Mouse (Mus musculus) hindbrain, embryonic 10.5 days (tissue): ENCODE measurements around the gene Actn3. TPM values are rescaled to one million over a fixed set of nuclear protein-coding genes. Genes with fewer than 3 reads are reported as not detected.
"Not testable (repeated sequence)": the region's sequence is repeated elsewhere in the genome, so short reads cannot be mapped to it uniquely, and the experiment has no call there.

Experiments
- DNase-seq: peaks from one replicate; pipeline ENCODE4 v3.0.0-alpha.2; 2017; ENCODE audit warnings: low spot score
- H3K27ac ChIP-seq: fragments of 300-500 bp; sonication (generic); 2 replicates; pipeline ENCODE4 v1.5.1; 2016; ENCODE audit warnings: mild to moderate bottlenecking, moderate library complexity
- H3K27me3 ChIP-seq: fragments of 300-500 bp; sonication (generic); 2 replicates; pipeline ENCODE4 v1.6.1; 2016; ENCODE audit warnings: mild to moderate bottlenecking; ENCODE audit not compliant: poor library complexity, insufficient read depth, severe bottlenecking
- H3K36me3 ChIP-seq: fragments of 300-500 bp; sonication (generic); 2 replicates; pipeline ENCODE4 v1.6.1; 2016; ENCODE audit warnings: mild to moderate bottlenecking, moderate library complexity
- H3K4me1 ChIP-seq: fragments of 300-500 bp; sonication (generic); replicated peaks from 2 replicates; pipeline ENCODE4 v1.6.1; 2016; ENCODE audit warnings: mild to moderate bottlenecking
- H3K4me3 ChIP-seq: fragments of 300-500 bp; sonication (generic); 2 replicates; pipeline ENCODE4 v1.5.1; 2016; ENCODE audit warnings: mild to moderate bottlenecking, moderate library complexity
- H3K9me3 ChIP-seq: fragments of 300-500 bp; sonication (generic); 2 replicates; pipeline ENCODE4 v1.6.1; 2016; ENCODE audit warnings: mild to moderate bottlenecking, moderate library complexity
- WGBS: fragments of 180-500 bp; shearing (Covaris S2); methylation state at CpG from one replicate; pipeline ENCODE4 v1.1.7; 2016; 5-methylcytosine and 5-hydroxymethylcytosine counted together
- polyA plus RNA-seq: library from polyadenylated mRNA; unstranded; fragments of >200 nt; fragmentation: Nextera tagmentation; extraction: Ambion mirVana; gene quantifications from 2 replicates; pipeline ENCODE4 v1.2.1, GENCODE M21; 2016

Actn3 gene
- polyA plus RNA-seq, 1 experiment from 2014 or later = 3.8 TPM

DNA sequence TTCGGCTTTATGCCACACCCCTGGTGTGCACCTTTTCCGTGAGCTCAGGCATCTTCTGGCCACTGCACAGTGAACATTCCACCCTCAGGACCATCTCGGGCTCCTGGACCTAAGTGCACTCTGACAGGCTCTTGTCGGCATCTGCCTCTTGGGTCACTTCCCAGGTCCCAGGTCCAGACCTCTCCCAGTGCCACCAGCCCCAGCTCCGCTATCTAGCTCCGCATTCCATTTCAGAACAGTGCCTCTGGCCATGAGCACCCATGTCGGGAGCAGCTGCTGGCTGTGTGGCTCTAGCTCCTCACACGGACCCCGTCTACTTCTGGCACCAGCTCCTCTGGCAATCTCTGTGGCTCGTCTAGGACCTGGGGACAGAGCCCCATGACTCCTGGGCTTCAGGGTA, 12.1 kb upstream of the Actn3 start:
- no peak overlapping the region for H3K27ac ChIP-seq
- H3K36me3 ChIP-seq = peaks cover 56% of the 10 kb centered on the region
- no peaks in the 10 kb centered on the region for H3K4me1 ChIP-seq
- no peaks in the 10 kb centered on the region for H3K27me3 ChIP-seq
- 88% methylated on average over 10 of the region's 10 CpGs for WGBS
- no peaks in the 10 kb centered on the region for H3K9me3 ChIP-seq
- H3K4me3 ChIP-seq = no peak overlapping the region
- no peak for DNase-seq

DNA sequence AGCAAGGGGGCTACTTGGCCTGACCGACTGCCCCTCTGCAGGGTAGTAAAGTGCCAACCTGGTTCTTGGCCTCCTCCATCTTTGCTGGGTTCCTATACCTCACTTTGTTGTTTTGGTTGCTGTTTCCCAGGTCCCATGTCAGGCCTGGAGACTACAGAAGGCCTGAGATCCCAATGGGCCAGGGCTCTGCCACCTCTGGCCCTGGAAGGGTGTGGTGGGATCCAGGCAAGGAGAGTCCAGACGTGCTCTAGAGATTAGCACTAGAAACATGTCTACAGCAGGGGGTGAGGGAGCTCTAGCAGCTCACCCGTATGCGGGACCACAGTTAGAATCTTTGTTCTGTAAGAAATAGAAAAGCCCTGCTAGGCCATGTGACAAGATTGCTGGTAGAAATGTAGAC, 6.3 kb upstream of the Actn3 start:
- Histone ChIP-seq H3K4me1 (peaks cover 14% of the 10 kb centered on the region), H3K27me3 (no peaks in the 10 kb centered on the region), H3K4me3 (no peak overlapping the region), H3K9me3 (no peaks in the 10 kb centered on the region), H3K36me3 (peaks cover 10% of the 10 kb centered on the region), H3K27ac (no peak overlapping the region)
- 85% methylated on average over 4 of the region's 4 CpGs for WGBS
- no peak for DNase-seq

DNA sequence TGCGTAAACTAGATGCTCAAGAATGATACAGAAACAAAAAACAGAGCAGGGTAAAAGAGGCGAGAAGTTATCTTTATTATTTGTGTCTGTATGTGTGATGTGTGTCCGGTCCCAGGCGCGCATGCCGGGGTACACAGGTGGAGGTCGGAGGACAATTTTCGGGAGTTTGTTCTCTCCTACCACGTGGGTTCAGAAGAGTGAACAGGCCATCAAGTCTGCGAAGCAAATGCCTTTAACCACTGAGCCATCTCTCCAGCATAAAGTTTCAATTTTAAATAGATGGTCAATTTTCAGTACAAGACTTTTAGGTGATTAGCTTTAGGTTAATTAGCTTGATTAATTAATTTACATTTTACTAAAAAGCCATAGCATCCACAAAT, 1.6 kb upstream of the Actn3 start:
- DNase-seq = no peak
- Histone ChIP-seq H3K4me3 (peak overlapping the region; percentile 95), H3K36me3 (peaks cover 9% of the 10 kb centered on the region), H3K9me3 (no peaks in the 10 kb centered on the region), H3K27me3 (peaks cover 12% of the 10 kb centered on the region), H3K4me1 (peaks cover 38% of the 10 kb centered on the region), H3K27ac (peak overlapping the region; percentile 88)
- WGBS = 71% methylated on average over 10 of the region's 10 CpGs

DNA sequence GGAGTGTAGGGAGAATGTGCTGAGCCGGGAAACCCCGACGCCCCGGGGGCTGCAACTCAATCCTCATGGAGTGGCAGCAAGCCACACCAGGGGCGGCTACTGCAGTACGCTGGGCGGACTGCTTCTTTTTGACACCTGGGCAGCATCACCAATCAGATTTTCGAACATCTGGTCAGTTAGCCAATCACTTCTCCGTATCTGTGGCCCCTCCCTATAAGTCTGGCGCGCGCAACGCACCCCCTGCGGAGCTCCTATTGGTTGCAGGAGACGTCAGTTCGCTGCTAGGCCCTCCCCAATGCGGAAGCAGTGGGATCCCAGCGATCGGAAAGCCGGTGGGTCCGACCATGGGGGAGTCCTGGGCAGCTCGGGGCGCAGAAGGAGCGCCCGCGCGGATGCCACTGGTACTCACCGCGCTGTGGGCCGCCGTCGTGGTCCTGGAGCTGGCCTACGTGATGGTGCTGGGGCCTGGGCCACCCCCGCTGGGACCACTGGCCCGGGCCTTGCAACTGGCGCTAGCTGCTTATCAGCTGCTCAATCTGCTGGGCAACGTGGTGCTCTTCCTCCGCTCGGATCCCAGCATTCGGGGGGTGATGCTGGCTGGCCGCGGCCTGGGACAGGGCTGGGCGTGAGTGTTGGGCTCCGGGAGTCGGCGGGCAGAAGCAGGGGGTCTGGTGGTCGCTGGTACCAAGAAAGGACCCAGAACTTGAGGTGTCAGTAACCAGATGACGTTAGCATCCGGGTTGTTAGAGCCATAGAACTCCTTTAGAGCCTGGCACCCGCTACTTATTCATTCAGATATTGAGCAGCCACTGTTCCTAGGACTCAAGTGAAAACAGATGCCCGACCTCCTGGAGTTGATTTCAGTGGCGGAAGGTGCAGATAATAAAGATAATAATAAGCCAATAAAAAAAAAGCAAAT, 955 bp upstream of the Actn3 start, which contains the start of gene Zdhhc24:
Gene Zdhhc24, plus strand, starts transcription at position 264 of the 919 bp plus-strand sequence.
- WGBS = 1% methylated on average over 52 of the region's 52 CpGs

DNA sequence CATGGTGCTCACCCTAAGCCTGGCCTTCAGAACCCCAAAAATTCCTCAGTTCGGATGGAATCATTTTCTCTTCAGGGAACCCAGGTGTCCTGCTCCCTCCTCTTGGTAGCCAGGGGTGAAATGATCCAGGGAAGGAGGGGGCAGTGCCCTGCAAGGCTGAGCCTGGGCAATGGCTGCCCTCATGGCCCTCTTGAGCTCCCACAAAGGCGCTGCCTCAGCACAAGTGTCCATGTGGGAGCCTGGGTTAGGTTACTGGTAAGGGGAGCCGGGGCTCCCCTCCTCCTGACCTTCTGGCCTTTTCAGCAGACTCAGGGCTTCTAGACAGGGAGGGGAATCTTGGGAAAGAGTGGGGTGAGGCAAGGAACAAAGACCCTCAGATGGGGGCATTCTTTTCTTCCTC, 954 bp downstream of the Actn3 start:
- Histone ChIP-seq H3K9me3 (no peaks in the 10 kb centered on the region), H3K4me3 (peak overlapping the region; percentile 95; the same call in 1 of the 2 replicates), H3K27ac (peak overlapping the region; percentile 88), H3K4me1 (peaks cover 38% of the 10 kb centered on the region), H3K36me3 (no peaks in the 10 kb centered on the region), H3K27me3 (peaks cover 12% of the 10 kb centered on the region)
- no peak for DNase-seq
- WGBS = 62% methylated on average over 3 of the region's 3 CpGs

More for the DNA sequence above, 955 bp upstream of the Actn3 start, which contains the start of gene Zdhhc24:
- Histone ChIP-seq H3K27me3 (peaks cover 12% of the 10 kb centered on the region), H3K4me1 (peaks cover 38% of the 10 kb centered on the region), H3K4me3 (peak within 1 kb of the TSS; percentile 95), H3K27ac (peak within 1 kb of the TSS; percentile 88), H3K36me3 (peaks cover 4% of the 10 kb centered on the region; the same call in 1 of the 2 replicates), H3K9me3 (no peaks in the 10 kb centered on the region)
- DNase-seq = peak; percentile 98

DNA sequence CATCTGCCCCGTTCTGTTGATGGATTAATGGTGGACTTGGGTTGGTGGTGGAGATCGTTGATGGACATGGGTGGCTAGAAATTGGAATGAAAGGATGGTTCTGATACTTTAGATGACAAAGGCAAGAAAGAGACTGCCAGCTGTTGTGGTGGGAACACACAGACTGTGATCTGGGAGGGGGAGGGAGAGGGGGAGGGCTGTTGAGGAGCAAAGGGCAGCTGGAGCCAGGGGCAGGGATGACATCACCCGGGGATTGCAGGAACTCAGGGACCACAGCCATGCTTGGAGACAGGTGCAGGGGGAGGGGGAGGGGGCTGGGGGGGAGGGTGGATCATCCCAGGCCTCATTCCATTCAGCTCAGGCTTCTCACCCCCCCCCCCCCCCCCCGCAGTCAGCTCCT, 1.5 kb downstream of the Actn3 start:
- WGBS = 73% methylated on average over 3 of the region's 4 CpGs
- Histone ChIP-seq H3K4me3 (no peak overlapping the region), H3K9me3 (no peaks in the 10 kb centered on the region), H3K27ac (no peak overlapping the region), H3K4me1 (peaks cover 38% of the 10 kb centered on the region), H3K36me3 (no peaks in the 10 kb centered on the region), H3K27me3 (peaks cover 12% of the 10 kb centered on the region)
- DNase-seq = no peak

DNA sequence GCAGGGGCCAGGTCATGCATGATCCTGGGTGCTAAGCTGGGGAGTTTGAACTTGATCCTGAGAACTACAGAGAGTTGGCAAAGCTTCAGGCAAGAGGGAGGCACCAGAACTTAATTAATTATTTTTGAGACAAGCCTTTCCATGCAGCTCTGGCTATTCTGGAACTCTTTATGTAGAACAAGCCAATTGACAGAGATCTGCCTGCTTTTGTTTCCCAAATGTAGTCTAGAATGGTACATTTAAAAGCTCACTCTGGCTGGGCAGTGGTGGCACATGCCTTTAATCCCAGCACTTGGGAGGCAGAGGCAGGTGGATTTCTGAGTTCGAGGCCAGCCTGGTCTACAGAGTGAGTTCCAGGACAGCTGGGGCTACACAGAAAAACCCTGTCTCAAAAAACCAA, 3.1 kb downstream of the Actn3 start:
- not testable (repeated sequence) for H3K9me3 ChIP-seq, H3K27ac ChIP-seq, DNase-seq, H3K4me3 ChIP-seq, H3K36me3 ChIP-seq
- Histone ChIP-seq H3K4me1 (peaks cover 34% of the 10 kb centered on the region), H3K27me3 (peaks cover 12% of the 10 kb centered on the region)
- WGBS = 84% methylated on average over 1 of the region's 1 CpGs

DNA sequence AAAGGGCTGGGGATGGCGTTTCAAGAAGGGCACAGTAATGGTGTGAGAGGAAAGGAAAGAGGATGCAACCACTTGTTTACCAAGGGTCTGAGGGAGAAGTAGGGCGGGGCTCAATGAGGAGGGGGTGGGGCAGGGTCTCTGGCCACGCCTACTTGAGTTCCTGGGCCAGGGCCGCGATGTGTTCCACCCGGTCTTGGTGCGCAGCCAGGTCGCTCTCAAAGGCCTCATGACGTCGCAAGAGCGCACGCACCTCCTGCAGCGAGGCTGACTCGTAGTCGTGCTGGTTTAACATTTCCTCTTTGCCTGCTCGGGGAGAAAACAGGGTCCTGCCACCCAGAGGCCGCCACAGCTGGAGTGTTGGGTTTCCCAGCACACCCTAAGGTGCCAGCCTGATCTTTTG, 12.6 kb downstream of the Actn3 start:
- WGBS = 8% methylated on average over 17 of the region's 17 CpGs
- Histone ChIP-seq H3K27ac (no peak overlapping the region), H3K36me3 (peaks cover 12% of the 10 kb centered on the region; the same call in 1 of the 2 replicates), H3K4me1 (peaks cover 13% of the 10 kb centered on the region), H3K9me3 (no peaks in the 10 kb centered on the region), H3K4me3 (peak overlapping the region; percentile 23; the same call in 1 of the 2 replicates), H3K27me3 (peaks cover 16% of the 10 kb centered on the region)
- no peak for DNase-seq

DNA sequence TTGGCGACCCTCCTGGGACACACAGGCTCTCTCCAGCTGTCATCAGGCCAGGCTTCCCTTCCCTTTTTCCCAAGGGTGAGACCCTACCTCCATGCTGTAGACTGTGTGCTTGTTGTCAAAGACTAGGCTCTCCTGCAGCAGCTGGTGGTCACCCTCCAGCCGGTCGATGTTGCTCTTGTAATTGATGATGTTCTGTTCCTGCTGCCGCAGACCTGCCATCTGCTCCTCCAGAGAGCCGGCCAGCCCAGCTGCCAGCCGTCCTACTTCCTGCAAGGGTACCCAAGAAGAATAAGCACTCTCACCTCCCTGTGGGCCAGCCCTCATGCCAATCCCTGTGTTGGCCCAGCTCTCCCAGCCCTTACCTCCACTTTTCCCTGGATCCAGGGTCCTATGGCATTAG, 14.7 kb downstream of the Actn3 start:
- no peak overlapping the region for H3K27ac ChIP-seq
- no peak overlapping the region for H3K4me3 ChIP-seq
- H3K4me1 ChIP-seq = peaks cover 12% of the 10 kb centered on the region
- DNase-seq = peak; percentile 20
- H3K27me3 ChIP-seq = peaks cover 16% of the 10 kb centered on the region
- peaks cover 22% of the 10 kb centered on the region for H3K36me3 ChIP-seq
- 71% methylated on average over 6 of the region's 6 CpGs for WGBS
- no peaks in the 10 kb centered on the region for H3K9me3 ChIP-seq

DNA sequence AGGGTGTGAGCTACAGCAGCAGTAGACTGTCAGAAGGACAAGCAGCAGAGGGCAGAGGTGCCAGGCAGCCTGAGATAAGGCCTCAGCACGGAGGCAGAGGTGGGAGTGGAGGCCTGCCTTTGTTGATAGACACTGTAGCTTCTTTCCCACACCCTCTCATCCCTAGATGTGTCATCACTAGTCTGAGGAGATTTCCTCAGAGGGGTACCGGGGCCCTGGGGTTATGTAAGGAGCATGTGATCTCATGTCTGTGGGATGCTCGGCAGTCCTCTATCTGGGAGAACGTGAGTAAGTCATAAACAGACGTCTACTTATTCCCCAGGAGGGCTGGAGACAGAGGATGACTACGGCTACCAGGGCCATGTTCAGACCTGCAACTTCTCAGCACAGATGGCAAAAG, 18.6 kb downstream of the Actn3 start:
- peaks cover 27% of the 10 kb centered on the region for H3K36me3 ChIP-seq
- H3K4me3 ChIP-seq = no peak overlapping the region
- no peak overlapping the region for H3K27ac ChIP-seq
- H3K9me3 ChIP-seq = no peaks in the 10 kb centered on the region
- DNase-seq = no peak
- H3K4me1 ChIP-seq = peaks cover 21% of the 10 kb centered on the region
- WGBS = 80% methylated on average over 6 of the region's 6 CpGs
- peaks cover 8% of the 10 kb centered on the region; the same call in 1 of the 2 replicates for H3K27me3 ChIP-seq

DNA sequence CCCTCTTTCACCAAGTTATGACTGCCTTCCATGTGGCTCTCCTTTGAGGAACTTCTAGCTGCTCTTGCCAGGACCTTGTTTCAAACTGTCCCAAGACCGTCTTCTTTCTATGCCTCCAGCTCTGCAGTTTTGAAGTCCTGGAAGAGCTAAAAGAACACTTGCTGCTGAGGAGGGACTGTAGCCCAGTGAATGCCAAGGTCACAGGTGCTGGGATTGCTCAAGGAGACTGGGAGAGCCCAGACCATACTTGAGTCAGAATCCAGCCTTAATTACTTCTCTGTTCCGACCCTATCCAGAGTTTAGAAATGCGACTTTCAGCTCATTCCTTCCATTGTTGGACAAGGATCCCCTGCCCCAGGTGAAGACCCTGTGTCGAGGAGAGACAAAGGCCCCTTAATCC, 21.8 kb downstream of the Actn3 start:
- Histone ChIP-seq H3K4me1 (peaks cover 21% of the 10 kb centered on the region), H3K9me3 (no peaks in the 10 kb centered on the region), H3K36me3 (peaks cover 20% of the 10 kb centered on the region), H3K4me3 (peak overlapping the region; percentile 70), H3K27me3 (peaks cover 8% of the 10 kb centered on the region; the same call in 1 of the 2 replicates), H3K27ac (no peak overlapping the region)
- no peak for DNase-seq
- 75% methylated on average over 4 of the region's 4 CpGs for WGBS

DNA sequence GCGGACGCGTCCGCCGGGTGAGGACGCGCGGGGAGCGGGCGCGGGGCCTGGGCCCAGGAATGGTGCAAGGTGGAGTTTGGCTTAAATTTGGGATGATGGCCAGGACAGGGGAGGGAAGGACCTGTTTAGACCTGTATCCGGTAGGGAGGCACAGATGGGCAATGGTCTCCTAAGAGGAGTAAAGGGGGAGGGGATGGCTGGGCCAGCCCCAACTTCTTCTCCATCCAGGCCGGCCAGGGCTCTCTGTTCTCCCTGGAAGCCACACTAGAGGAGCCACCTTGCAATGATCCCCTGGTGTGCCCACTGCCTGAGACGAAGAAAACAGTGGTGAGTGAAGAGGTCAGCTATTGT, 22.3 kb downstream of the Actn3 start:
- WGBS = 2% methylated on average over 14 of the region's 14 CpGs
- Histone ChIP-seq H3K36me3 (peaks cover 18% of the 10 kb centered on the region), H3K4me1 (peaks cover 22% of the 10 kb centered on the region), H3K4me3 (peak overlapping the region; percentile 70), H3K27ac (peak overlapping the region; percentile 85), H3K9me3 (no peaks in the 10 kb centered on the region), H3K27me3 (peaks cover 8% of the 10 kb centered on the region; the same call in 1 of the 2 replicates)
- no peak for DNase-seq
